Mouse (Mus musculus) myocyte (in vitro differentiated cells): ENCODE results near the gene Nsa2.

ENCODE experiments used
- CEBPB ChIP-seq: IDR thresholded peaks from 2 replicates; pipeline ENCODE4 v1.6.1; 2011; ENCODE audit warnings: mild to moderate bottlenecking, moderate library complexity; ENCODE audit not compliant: poor library complexity, insufficient read depth, severe bottlenecking
- E2F4 ChIP-seq: IDR thresholded peaks from one replicate; pipeline ENCODE4 v1.6.1; 2011; ENCODE audit warnings: mild to moderate bottlenecking, control low read depth, moderate library complexity; ENCODE audit not compliant: insufficient read depth
- MAX ChIP-seq: IDR thresholded peaks from one replicate; pipeline ENCODE4 v1.6.1; 2011; ENCODE audit warnings: low read depth, mild to moderate bottlenecking, control low read depth
- MYOD1 ChIP-seq, 3 experiments: IDR thresholded peaks; one replicate each; pipeline ENCODE4 v1.6.1; 2011; ENCODE audit warnings: control low read depth in 2 of 3, low read depth in 2 of 3, mild to moderate bottlenecking in 2 of 3, moderate library complexity in 1 of 3; ENCODE audit not compliant: insufficient read length in 2 of 3, control insufficient read depth in 1 of 3
- MYOG ChIP-seq, 3 experiments: IDR thresholded peaks; one replicate each; pipeline ENCODE4 v1.6.1; 2011; ENCODE audit warnings: control low read depth in 2 of 3, low read depth in 2 of 3, mild to moderate bottlenecking in 2 of 3; ENCODE audit not compliant: insufficient read length in 2 of 3, control insufficient read depth in 1 of 3, insufficient read depth in 1 of 3
- POLR2A ChIP-seq: IDR thresholded peaks from one replicate; pipeline ENCODE4 v1.6.1; 2011; ENCODE audit warnings: low read depth, mild to moderate bottlenecking, control low read depth, moderate library complexity; ENCODE audit not compliant: insufficient read length
- POLR2AphosphoS2 ChIP-seq: IDR thresholded peaks from one replicate; pipeline ENCODE4 v1.6.1; 2011; ENCODE audit warnings: low read depth, control low read depth; ENCODE audit not compliant: insufficient read length
- REST ChIP-seq: IDR thresholded peaks from one replicate; pipeline ENCODE4 v1.6.1; 2011; ENCODE audit warnings: mild to moderate bottlenecking, control low read depth, moderate library complexity; ENCODE audit not compliant: insufficient read depth, insufficient read length
- TCF12 ChIP-seq: IDR thresholded peaks from one replicate; pipeline ENCODE4 v1.6.1; 2011; ENCODE audit warnings: mild to moderate bottlenecking, control low read depth; ENCODE audit not compliant: poor library complexity, insufficient read depth, severe bottlenecking
- USF1 ChIP-seq: IDR thresholded peaks from one replicate; pipeline ENCODE4 v1.6.1; 2011; ENCODE audit warnings: low read depth, mild to moderate bottlenecking, control low read depth, moderate library complexity

GRCm38 (mm10) chr13:97180113-97180828 is 42.5 kb upstream of the Nsa2 start:
- TF ChIP-seq MYOG (IDR thresholded peaks at IDR 0.05; ENCODE audit: control insufficient read depth in 1 of 3, insufficient read depth in 1 of 3, insufficient read length in 2 of 3, low read depth in 2 of 3): no peak
- no peak for TF ChIP-seq POLR2AphosphoS2
- no peak for TF ChIP-seq POLR2A
- no peak for TF ChIP-seq MAX
- TF ChIP-seq CEBPB: no peak
- TF ChIP-seq TCF12: no peak
- TF ChIP-seq USF1: no peak
- TF ChIP-seq E2F4: no peak
- TF ChIP-seq REST: no peak
- no peak for TF ChIP-seq MYOD1 (IDR thresholded peaks at IDR 0.05; ENCODE audit: control insufficient read depth in 1 of 3, insufficient read length in 2 of 3, low read depth in 2 of 3)
